16 mouse cellular contexts compared by ENCODE assay signal in the genomic region with DNA sequence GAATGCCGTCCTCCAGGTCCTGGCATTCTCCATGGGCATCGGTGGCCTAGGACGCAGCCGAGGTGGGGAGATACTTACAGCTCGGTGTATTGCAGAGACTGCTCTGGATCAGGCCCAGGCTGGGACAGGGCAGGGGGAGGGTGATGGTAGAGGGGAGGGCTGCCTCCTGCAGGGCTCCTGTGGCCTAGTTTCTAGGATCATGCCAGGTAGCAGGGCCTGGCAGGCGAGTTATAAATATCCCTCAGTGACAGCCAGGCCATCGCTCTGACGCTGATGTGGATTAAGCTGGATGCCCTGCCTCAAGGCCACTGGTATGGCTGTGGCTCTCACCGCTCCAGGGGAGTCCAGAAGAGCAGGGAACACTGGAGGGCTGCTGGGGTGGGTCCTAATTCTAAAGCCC.
DNase-seq lines count a peak whose midpoint lies in the region; ATAC-seq and TF ChIP-seq lines count a peak whose summit lies in the region.
"Had no signal": no experiment of that assay in that cellular context is flagged by ENCODE, and none has a peak within 500 bp of the region (broad histone marks: within the 10 kb centered on the region; RNA-seq: fewer than 3 reads in every experiment).

No protein-coding gene starts in this region.

- H3K9ac ChIP-seq in heart, adult 2 months (ENCODE audit: low read depth, low read length): no peak overlapping the region
- H3K9ac ChIP-seq in heart, embryonic 12.5 days: no peak overlapping the region
- H3K9ac ChIP-seq: forebrain, embryonic 12.5 days; hindbrain, embryonic 15.5 days; lung, embryonic 14.5 days; neural tube, embryonic 12.5 days had no signal

- 0 out of 2 replicates have a peak, but pooled peaks have one; percentile 59 for TF ChIP-seq EP300 in heart, adult 2 months (IDR thresholded peaks at IDR 0.05; ENCODE audit: insufficient read depth, low read depth, low read length)

- 55% methylated on average over 9 of the region's 9 CpGs for WGBS in heart, adult 2 months
- 66% methylated on average over 9 of the region's 9 CpGs for WGBS in heart, embryonic 12.5 days

- peak; percentile 22; the same call in 1 of the 2 replicates for ATAC-seq in cerebellum, adult (ENCODE audit: insufficient number of reproducible peaks, low FRiP score, low TSS enrichment)
- no peak for ATAC-seq in heart, embryonic 12.5 days (ENCODE audit: insufficient number of reproducible peaks, low FRiP score)
- ATAC-seq: intestine, embryonic 16.5 days had no signal

- no peak for TF ChIP-seq POLR2A in heart, adult 2 months (IDR thresholded peaks at IDR 0.05; ENCODE audit: insufficient read depth, low read depth, low read length)

- H3K27me3 ChIP-seq in heart, adult 2 months (ENCODE audit: control insufficient read depth, insufficient read depth, low read length): no peaks in the 10 kb centered on the region
- H3K27me3 ChIP-seq in heart, embryonic 12.5 days (replicated peaks): peaks cover 17% of the 10 kb centered on the region
- H3K27me3 ChIP-seq: forebrain, embryonic 12.5 days; hindbrain, embryonic 15.5 days; neural tube, embryonic 12.5 days had no signal

- H3K27ac ChIP-seq in heart, adult 2 months: no peak overlapping the region; the same call in 1 of the 2 replicates
- no peak overlapping the region for H3K27ac ChIP-seq in heart, embryonic 12.5 days (ENCODE audit: poor library complexity, severe bottlenecking)
- H3K27ac ChIP-seq: forebrain, embryonic 12.5 days; hindbrain, embryonic 15.5 days; macrophage; neural tube, embryonic 12.5 days had no signal

- no peaks in the 10 kb centered on the region for H3K79me2 ChIP-seq in heart, adult 2 months (replicated peaks; ENCODE audit: control insufficient read depth, insufficient read depth, low read length)

- intact Hi-C loops in heart, adult 2 months (cut with DNase I): no loop called here
- intact Hi-C loops in heart, postnatal 14 days (cut with DNase I): no loop called here

- no peak for DNase-seq in cerebellum, adult 9-10 months
- DNase-seq in heart, adult 2 months: peak; percentile 37 to 71
- DNase-seq in heart, postnatal 14 days: peak; percentile 38 to 42
- no peak for DNase-seq in ovary, postnatal 14 days (ENCODE audit: low spot score)
- DNase-seq in lung, adult 18-20 months: no peak
- no peak for DNase-seq in frontal cortex, postnatal 14 days (ENCODE audit: low spot score in 2 of 2)
- DNase-seq: lung, embryonic 14.5 days; right cerebral cortex, postnatal 4 days had no signal

- peak; percentile 49 for TF ChIP-seq CTCF in heart, adult 2 months (IDR thresholded peaks at IDR 0.05)

- H3K4me3 ChIP-seq in heart, adult 2 months: no peak overlapping the region
- no peak overlapping the region for H3K4me3 ChIP-seq in heart, embryonic 12.5 days
- H3K4me3 ChIP-seq: forebrain, embryonic 12.5 days; hindbrain, embryonic 15.5 days; neural tube, embryonic 12.5 days had no signal

- no peaks in the 10 kb centered on the region; the same call in 1 of the 2 replicates for H3K4me1 ChIP-seq in heart, adult 2 months (ENCODE audit: control insufficient read depth, insufficient read depth, low read length)
- H3K4me1 ChIP-seq in heart, embryonic 12.5 days (replicated peaks): peaks cover 5% of the 10 kb centered on the region; the same call in 1 of the 2 replicates
- H3K4me1 ChIP-seq: forebrain, embryonic 12.5 days; hindbrain, embryonic 15.5 days; neural tube, embryonic 12.5 days had no signal

- H3K9me3 ChIP-seq in heart, embryonic 12.5 days (replicated peaks): no peaks in the 10 kb centered on the region
- H3K9me3 ChIP-seq: forebrain, embryonic 12.5 days; hindbrain, embryonic 15.5 days; neural tube, embryonic 12.5 days had no signal

- no peak overlapping the region for H3K4me2 ChIP-seq in heart, embryonic 12.5 days
- H3K4me2 ChIP-seq: forebrain, embryonic 12.5 days; hindbrain, embryonic 15.5 days; lung, embryonic 14.5 days; midbrain, embryonic 11.5 days; neural tube, embryonic 12.5 days had no signal

- H3K36me3 ChIP-seq in heart, adult 2 months (ENCODE audit: control insufficient read depth, insufficient read depth, low read length): no peaks in the 10 kb centered on the region
- H3K36me3 ChIP-seq in heart, embryonic 12.5 days: no peaks in the 10 kb centered on the region
- H3K36me3 ChIP-seq: forebrain, embryonic 12.5 days; hindbrain, embryonic 15.5 days; neural tube, embryonic 12.5 days had no signal

Comparison
In these comparisons a context has a peak if more than half of its experiments do, and no peak if none do; other contexts are left out.
1. DNase-seq: peak in heart, adult 2 months (2 of 2) and heart, postnatal 14 days (2 of 2); none in cerebellum, adult 9-10 months (single experiment), ovary, postnatal 14 days (single experiment), lung, adult 18-20 months (0 of 2) and frontal cortex, postnatal 14 days (0 of 2).